Mouse (Mus musculus) midbrain, embryonic 14.5 days (tissue): Measurements from ENCODE around the gene Mast3. TPM values are rescaled to one million over a fixed set of nuclear protein-coding genes. Genes with fewer than 3 reads are reported as not detected.

Experiments
- ATAC-seq: fragments of 200-750 bp; cut with Nextera tagmentation; 2 replicates; pipeline ENCODE4 v1.8.0; 2017; ENCODE audit warnings: moderate number of reproducible peaks, moderate library complexity; ENCODE audit not compliant: low FRiP score, low TSS enrichment
- DNase-seq: peaks from one replicate; pipeline ENCODE4 v3.0.0-alpha.2; 2015
- H3K27ac ChIP-seq: fragments of 300-500 bp; sonication (generic); replicated peaks from 2 replicates; pipeline ENCODE4 v1.5.1; 2014; ENCODE audit warnings: mild to moderate bottlenecking, low read depth, low read length, moderate library complexity
- H3K27me3 ChIP-seq: fragments of 300-500 bp; sonication (generic); 2 replicates; pipeline ENCODE4 v1.6.1; 2014; ENCODE audit warnings: low read length, control low read depth, mixed read lengths; ENCODE audit not compliant: control insufficient read depth, insufficient read depth
- H3K36me3 ChIP-seq: fragments of 300-500 bp; sonication (generic); 2 replicates; pipeline ENCODE4 v1.6.1; 2014; ENCODE audit warnings: low read length, control low read depth; ENCODE audit not compliant: control insufficient read depth, insufficient read depth
- H3K4me1 ChIP-seq: fragments of 300-500 bp; sonication (generic); 2 replicates; pipeline ENCODE4 v1.6.1; 2014; ENCODE audit warnings: mild to moderate bottlenecking, antibody characterized with exemption, low read length, control low read depth; ENCODE audit not compliant: control insufficient read depth, insufficient read depth
- H3K4me2 ChIP-seq: fragments of 300-500 bp; sonication (generic); 2 replicates; pipeline ENCODE4 v1.6.1; 2014; ENCODE audit warnings: mild to moderate bottlenecking, low read length, moderate library complexity
- H3K4me3 ChIP-seq: fragments of 300-500 bp; sonication (generic); replicated peaks from 2 replicates; pipeline ENCODE4 v1.5.1; 2014; ENCODE audit warnings: low read depth, low read length
- H3K9ac ChIP-seq: fragments of 300-500 bp; sonication (generic); replicated peaks from 2 replicates; pipeline ENCODE4 v1.6.1; 2014; ENCODE audit warnings: mild to moderate bottlenecking, low read length, moderate library complexity
- H3K9me3 ChIP-seq: fragments of 300-500 bp; sonication (generic); 2 replicates; pipeline ENCODE4 v1.6.1; 2016; ENCODE audit warnings: low read length, control low read depth, mixed read lengths; ENCODE audit not compliant: control insufficient read depth
- WGBS: fragments of 180-500 bp; shearing (Covaris S2); extraction: QIAGEN DNeasy Blood & Tissue Kit; methylation state at CpG from one replicate; pipeline ENCODE4 v1.1.7; 2014; 5-methylcytosine and 5-hydroxymethylcytosine counted together
- polyA plus RNA-seq: library from polyadenylated mRNA; unstranded; fragments of >200 nt; fragmentation: Nextera tagmentation; extraction: Ambion mirVana; gene quantifications from 2 replicates; pipeline ENCODE4 v1.2.1, GENCODE M21; 2014

Gene Mast3
- polyA plus RNA-seq, 1 experiment from 2014 or later: 24.3 TPM

DNA sequence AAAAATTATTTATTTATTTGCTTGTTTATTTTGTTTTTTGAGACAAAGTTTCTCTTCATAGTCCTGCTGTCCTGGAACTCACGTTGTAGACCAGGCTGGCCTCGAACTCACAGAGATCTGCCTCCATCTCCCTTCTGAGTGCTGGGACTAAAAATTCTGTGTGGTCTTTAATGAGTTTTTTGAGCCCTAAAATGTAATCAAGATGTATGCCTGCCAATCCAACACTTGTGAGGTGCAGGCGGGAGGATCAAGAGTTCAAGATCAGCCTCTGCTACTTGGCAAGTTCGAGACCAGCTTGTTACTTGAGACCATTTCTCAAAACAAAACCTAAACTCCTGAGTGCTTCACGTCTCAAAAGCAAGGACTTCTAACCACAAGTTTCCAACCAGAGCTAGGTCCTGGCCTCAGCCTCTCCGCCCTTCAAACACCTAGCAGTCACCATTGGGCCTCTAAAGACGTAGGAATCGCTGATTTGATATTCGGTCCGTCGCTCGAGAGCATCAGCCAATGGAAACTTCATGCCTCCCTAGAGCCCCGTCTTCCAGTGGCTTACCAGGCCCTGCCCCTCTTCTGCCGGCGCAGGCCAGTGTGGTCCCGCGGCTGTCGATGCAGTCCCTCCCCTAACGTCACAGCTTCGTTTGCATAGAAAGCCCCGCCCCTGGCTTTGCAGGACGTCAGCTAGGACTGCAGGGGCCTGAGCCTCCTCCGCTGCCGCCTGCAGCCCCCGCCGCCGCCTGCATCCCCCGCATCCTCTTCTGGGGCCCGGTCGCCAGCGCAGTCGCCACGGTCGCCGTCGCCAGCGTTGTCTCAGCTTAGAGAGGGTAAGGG is 50.6 kb downstream of the Mast3 start, which contains the start of gene Rab3a:
TSS of gene Rab3a (plus strand) at position 637 of the 828 bp plus-strand sequence.
- H3K4me3 ChIP-seq: peak within 1 kb of the TSS; percentile 76
- H3K9ac ChIP-seq: peak within 1 kb of the TSS; percentile 83
- DNase-seq (peak; percentile 99), ATAC-seq (peak; percentile 97)
- peaks cover 11% of the 10 kb centered on the region for H3K4me1 ChIP-seq
- H3K27ac ChIP-seq: peak within 1 kb of the TSS; percentile 91
- H3K4me2 ChIP-seq: peak within 1 kb of the TSS; percentile 81
- H3K9me3 ChIP-seq: no peaks in the 10 kb centered on the region
- WGBS: 8% methylated on average over 37 of the region's 37 CpGs
- no peaks in the 10 kb centered on the region for H3K27me3 ChIP-seq
- H3K36me3 ChIP-seq: peaks cover 32% of the 10 kb centered on the region

DNA sequence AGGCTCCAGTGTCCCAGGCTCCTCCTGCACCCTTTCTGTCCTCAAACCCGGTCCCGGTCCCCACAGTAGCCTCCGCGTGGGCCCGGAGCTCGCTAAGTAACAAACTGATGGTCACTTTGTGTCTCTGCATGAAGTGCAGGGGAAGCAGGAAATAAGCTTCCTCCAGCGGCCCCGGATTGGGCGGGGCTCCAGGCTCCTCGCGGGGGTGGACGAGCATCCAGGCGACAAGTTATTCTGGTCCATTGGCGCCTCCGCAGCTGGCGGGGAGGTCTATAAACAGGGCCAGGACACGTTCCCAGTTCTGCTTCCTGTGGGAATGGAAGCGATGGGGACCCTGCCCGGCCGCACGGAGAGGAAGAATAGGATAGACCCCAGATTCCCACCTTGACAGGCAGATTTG is 51.7 kb downstream of the Mast3 start:
- peaks cover 23% of the 10 kb centered on the region for H3K36me3 ChIP-seq
- peaks cover 11% of the 10 kb centered on the region for H3K4me1 ChIP-seq
- no peaks in the 10 kb centered on the region for H3K27me3 ChIP-seq
- H3K4me3 ChIP-seq: no peak overlapping the region
- WGBS: 37% methylated on average over 21 of the region's 21 CpGs
- DNase-seq: no peak
- no peaks in the 10 kb centered on the region for H3K9me3 ChIP-seq
- ATAC-seq: no peak
- no peak overlapping the region for H3K4me2 ChIP-seq
- H3K9ac ChIP-seq: no peak overlapping the region
- H3K27ac ChIP-seq: no peak overlapping the region

DNA sequence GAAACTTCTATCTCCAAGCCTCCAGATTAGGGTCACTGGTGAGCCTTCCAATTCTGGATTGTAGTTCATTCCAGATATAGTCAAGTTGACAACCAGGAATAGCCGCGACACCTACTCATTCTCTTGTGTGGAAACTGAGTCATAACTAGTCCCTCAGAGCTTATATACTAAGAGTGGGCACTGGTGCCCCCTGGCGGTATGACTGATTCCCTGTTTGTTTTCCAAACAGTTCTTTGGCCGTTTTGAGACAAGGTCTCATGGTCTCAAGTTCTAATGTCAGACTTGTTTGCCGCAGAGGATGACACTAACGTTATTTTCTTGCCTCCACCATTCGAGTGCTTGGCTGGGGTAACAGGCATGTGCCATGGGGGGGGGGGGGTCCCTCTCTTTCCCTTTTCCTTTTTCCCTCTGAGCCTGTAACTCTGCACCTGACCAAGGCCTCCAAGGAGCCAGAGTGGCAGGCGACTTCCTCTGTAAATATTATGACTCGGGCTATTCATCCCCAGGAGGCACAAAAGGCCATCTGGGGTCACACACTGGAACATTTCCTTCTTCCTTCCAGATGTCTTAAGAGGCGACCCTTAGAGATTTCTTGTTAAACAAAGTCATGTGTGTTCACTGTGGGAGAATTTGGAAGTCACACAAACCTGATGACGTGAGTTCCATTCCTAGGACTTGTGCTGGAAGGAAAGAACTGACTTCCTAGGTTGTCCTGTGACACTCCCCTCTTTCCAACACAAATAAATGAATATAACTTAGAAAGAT is 52.7 kb downstream of the Mast3 start:
- Histone ChIP-seq H3K9me3 (no peaks in the 10 kb centered on the region), H3K27me3 (no peaks in the 10 kb centered on the region), H3K36me3 (peaks cover 14% of the 10 kb centered on the region), H3K9ac (no peak overlapping the region), H3K4me1 (peaks cover 11% of the 10 kb centered on the region), H3K4me3 (no peak overlapping the region), H3K4me2 (no peak overlapping the region), H3K27ac (no peak overlapping the region)
- DNase-seq (peak; percentile 85), ATAC-seq (no peak)
- WGBS: 42% methylated on average over 11 of the region's 11 CpGs

DNA sequence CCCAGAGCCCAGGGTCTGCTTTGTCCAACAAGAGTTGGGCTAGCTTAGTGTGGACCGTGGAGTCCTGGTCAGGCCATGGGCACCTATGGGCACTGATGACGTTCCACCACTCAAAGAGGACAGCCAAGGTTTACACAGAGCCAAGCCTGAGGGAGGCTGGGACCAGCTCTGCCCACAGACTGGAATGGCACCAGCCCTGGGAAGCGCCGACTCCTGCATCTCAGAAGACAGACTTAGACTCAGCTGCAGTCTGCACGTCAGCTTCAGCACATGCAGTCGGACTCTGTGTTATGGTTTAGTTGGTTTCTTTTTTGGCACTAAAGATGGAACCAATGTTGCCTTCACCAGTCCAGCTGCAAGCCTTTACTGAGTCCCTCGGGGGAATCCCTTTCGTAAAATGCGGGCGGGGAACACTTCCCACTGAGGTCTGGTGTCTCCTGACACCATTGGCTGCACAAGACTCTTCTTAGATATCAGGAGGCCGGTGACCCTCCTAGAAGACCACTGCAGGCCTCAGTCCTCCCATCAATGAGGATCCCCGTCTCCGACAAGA is 54.6 kb downstream of the Mast3 start:
- no peak for ATAC-seq
- peaks cover 2% of the 10 kb centered on the region; the same call in 1 of the 2 replicates for H3K27me3 ChIP-seq
- peaks cover 2% of the 10 kb centered on the region; the same call in 1 of the 2 replicates for H3K4me1 ChIP-seq
- no peak overlapping the region for H3K4me3 ChIP-seq
- H3K4me2 ChIP-seq: no peak overlapping the region
- no peak for DNase-seq
- H3K9me3 ChIP-seq: no peaks in the 10 kb centered on the region
- no peak overlapping the region for H3K27ac ChIP-seq
- no peak overlapping the region for H3K9ac ChIP-seq
- WGBS: 83% methylated on average over 13 of the region's 13 CpGs
- no peaks in the 10 kb centered on the region for H3K36me3 ChIP-seq

DNA sequence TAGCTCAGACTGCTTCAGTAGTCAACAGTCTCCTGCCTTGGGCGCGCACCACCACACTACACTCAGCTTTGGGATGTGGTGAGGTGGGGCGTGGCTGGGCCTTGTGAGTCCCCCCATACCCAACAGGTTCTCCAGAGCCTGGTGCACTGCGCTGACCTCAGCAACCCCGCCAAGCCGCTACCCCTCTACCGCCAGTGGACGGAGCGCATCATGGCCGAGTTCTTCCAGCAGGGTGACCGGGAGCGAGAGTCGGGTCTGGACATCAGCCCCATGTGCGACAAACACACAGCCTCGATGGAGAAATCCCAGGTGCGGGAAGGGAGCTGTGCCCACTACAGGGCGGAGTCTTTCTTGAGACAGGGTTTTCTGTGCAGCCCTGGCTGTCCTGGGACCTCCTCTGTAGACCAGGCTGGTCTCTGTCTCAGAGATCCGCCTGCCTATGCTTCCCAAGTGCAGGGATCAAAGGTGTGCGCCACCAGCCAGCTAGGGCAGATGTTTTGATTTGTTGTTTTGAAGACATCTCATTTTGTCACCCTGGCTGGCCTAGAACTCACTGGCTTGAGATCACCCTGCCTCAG is 55.7 kb downstream of the Mast3 start:
- Histone ChIP-seq H3K9me3 (no peaks in the 10 kb centered on the region), H3K9ac (no peak overlapping the region), H3K27ac (no peak overlapping the region), H3K36me3 (no peaks in the 10 kb centered on the region), H3K4me1 (no peaks in the 10 kb centered on the region), H3K4me2 (no peak overlapping the region), H3K4me3 (no peak overlapping the region), H3K27me3 (peaks cover 9% of the 10 kb centered on the region)
- no peak for DNase-seq
- WGBS: 82% methylated on average over 19 of the region's 19 CpGs
- no peak for ATAC-seq

DNA sequence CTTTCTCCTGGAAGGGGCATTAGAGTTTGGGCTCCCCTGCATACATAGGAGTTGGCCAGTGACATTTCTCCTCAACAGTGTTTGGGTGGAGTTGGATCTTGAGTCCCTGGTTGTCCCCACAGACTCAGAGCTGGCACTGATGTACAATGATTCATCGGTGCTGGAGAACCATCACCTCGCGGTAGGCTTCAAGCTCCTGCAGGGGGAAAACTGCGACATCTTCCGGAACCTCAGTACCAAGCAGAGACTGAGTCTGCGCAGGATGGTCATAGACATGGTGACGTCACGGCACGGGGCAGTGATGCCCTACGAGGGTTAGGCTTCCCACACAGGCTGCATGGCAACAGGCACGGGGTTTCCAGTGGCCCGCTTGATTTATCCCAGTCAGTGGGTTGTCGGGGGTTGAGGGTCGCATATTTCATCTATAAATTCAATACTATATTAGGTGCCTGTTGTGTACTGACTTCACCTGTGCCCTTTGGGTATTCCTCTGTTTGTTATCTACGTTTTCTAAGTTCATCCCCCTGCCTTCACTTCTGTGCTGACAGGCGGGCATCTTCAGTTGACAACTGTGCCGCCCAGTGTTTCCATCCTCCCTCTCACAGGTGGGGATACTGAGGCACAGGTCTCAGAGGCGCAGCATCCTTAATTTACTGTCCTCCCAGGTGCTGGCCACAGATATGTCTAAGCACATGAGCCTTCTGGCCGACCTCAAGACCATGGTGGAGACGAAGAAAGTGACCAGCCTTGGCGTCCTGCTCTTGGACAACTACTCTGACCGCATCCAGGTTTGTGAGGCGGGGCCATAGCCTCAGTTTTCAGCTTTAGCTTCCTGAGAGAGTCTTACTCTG is 56.4 kb downstream of the Mast3 start:
- ATAC-seq (no peak), DNase-seq (no peak)
- H3K9ac ChIP-seq: no peak overlapping the region
- whole genome bisulfite sequencing: 86% methylated on average over 23 of the region's 23 CpGs
- no peak overlapping the region for H3K27ac ChIP-seq
- no peaks in the 10 kb centered on the region for H3K4me1 ChIP-seq
- H3K27me3 ChIP-seq: peaks cover 14% of the 10 kb centered on the region
- H3K4me3 ChIP-seq: no peak overlapping the region
- H3K9me3 ChIP-seq: no peaks in the 10 kb centered on the region
- no peak overlapping the region for H3K4me2 ChIP-seq
- H3K36me3 ChIP-seq: no peaks in the 10 kb centered on the region

DNA sequence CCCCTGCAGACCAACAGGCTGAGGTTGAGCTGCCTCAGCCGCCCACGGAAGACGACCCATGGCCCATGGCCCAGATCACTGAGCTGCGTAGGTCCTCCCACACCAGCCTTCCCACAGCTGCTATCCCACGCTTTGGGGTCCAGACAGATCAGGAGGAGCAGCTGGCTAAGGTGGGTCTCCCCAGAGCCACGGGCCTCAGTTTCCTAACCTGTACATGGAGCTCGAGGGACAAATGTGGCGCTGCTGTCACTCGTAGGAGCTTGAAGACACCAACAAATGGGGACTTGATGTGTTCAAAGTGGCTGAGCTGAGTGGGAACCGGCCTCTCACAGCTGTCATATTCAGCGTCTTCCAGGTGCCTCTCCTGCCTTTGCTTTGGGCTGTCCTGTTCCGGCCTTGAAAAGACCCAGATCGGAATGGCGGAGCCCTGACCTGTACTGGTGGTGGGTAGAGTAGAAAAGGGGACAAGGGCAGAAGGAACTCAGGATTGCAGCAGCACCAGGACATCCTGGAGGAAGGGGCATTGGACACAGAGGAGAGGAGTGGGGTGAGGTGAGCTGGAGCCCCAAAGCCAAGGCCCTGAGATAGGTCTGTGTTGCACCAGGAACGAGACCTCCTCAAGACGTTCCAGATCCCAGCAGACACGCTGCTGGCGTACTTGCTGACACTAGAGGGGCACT is 57.5 kb downstream of the Mast3 start:
- WGBS: 86% methylated on average over 18 of the region's 18 CpGs
- Histone ChIP-seq H3K36me3 (no peaks in the 10 kb centered on the region), H3K4me2 (no peak overlapping the region), H3K27me3 (peaks cover 25% of the 10 kb centered on the region), H3K4me1 (0 out of 2 replicates have a peak, but pooled peaks cover 3% of the 10 kb centered on the region), H3K4me3 (no peak overlapping the region), H3K9me3 (no peaks in the 10 kb centered on the region), H3K27ac (no peak overlapping the region), H3K9ac (no peak overlapping the region)
- ATAC-seq: no peak
- no peak for DNase-seq
